Mouse (Mus musculus): ENCODE data around the gene Ptprn2. TPM values are rescaled to one million over a fixed set of nuclear protein-coding genes. Genes with fewer than 3 reads are reported as not detected.

The Ptprn2 gene
- polyA plus RNA-seq, 1 experiment from 2014 or later, result 16.3 TPM

DNA sequence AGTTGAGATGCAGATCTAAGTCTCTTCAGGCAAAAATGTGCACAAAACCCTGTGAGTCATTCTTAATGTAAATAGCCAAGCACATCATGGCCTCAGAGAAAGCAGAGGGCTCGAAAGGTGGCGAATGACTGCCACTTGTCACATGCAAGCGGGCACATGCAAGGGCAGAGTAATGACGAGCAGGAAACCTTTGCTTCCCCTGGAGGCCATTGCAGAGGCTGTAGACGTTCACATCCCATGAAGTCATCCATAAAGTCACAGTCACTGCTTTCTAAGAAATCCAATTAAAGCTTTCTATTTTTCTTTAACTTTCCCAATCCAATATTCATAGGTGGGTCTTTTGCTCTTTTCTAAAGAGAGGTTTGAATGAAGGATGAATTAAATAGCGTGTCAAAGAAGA is 433.7 kb downstream of the Ptprn2 start:
- H3K27me3 ChIP-seq (replicated peaks), result no peaks in the 10 kb centered on the region
- no peaks in the 10 kb centered on the region for H3K9me3 ChIP-seq (replicated peaks)
- 47% methylated on average over 6 of the region's 6 CpGs for WGBS
- no peaks in the 10 kb centered on the region for H3K36me3 ChIP-seq
- H3K4me1 ChIP-seq, result peaks cover 33% of the 10 kb centered on the region
- H3K4me3 ChIP-seq (replicated peaks), result no peak overlapping the region
- no peak overlapping the region for H3K4me2 ChIP-seq
- no peak for ATAC-seq (ENCODE audit: low FRiP score)
- H3K9ac ChIP-seq (replicated peaks), result no peak overlapping the region
- peak overlapping the region; percentile 64 for H3K27ac ChIP-seq (replicated peaks)

DNA sequence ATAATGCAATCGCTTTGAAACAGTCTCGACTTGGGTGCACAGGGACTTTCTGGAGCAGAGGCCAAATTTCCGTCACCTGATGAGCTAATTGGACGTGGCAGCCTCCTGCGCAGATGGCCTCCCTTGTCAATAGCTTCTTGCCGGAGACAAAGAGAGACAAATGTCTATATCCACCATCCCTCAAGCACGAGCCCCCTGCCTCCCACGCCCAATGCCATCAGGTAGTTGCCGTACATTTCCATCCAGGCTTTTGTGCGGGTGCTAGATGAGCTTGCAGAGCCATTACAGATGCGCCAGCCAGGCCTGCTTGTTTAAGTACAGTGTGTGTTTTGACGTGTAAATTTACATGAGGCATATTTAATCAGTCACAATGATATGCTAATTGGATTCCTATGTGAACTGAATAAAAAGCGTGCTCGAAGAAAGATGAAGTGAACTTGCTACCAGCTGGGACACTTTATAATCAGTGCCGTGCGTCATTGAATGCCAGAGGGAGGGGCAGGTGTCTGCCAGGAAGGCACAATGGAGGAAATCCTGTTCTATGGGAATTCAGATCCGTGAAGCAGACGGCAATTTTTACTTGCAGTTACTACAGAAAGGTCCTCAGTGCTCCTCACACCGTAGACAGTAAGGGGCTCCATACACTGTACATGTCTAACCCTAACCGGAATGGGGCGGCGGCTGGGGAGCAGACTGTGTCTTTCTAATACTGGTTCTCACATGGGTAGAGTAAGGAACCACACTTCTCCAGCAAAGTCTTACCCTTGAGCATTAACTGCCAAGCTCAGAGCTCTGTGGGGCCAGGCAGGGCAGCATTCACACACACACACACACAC is 434.4 kb downstream of the Ptprn2 start:
- no peaks in the 10 kb centered on the region for H3K27me3 ChIP-seq (replicated peaks)
- H3K27ac ChIP-seq (replicated peaks), result peak overlapping the region; percentile 64
- H3K9me3 ChIP-seq (replicated peaks), result no peaks in the 10 kb centered on the region
- ATAC-seq (ENCODE audit: low FRiP score), result peak; percentile 66
- H3K4me1 ChIP-seq, result peaks cover 33% of the 10 kb centered on the region
- no peak overlapping the region for H3K9ac ChIP-seq (replicated peaks)
- H3K4me2 ChIP-seq, result peak overlapping the region; percentile 20
- H3K4me3 ChIP-seq (replicated peaks), result no peak overlapping the region
- no peaks in the 10 kb centered on the region for H3K36me3 ChIP-seq
- WGBS, result 20% methylated on average over 22 of the region's 22 CpGs

- 58% methylated on average over 5 of the region's 5 CpGs for WGBS
- H3K9me3 ChIP-seq (replicated peaks), result no peaks in the 10 kb centered on the region
These were observed 441.6 kb downstream of the Ptprn2 start for GRCm38 (mm10) chr12:116927115-116927514.

GRCm38 (mm10) chr12:116927516-116927915 is 442.0 kb downstream of the Ptprn2 start:
- Histone ChIP-seq H3K36me3 (no peaks in the 10 kb centered on the region), H3K4me1 (peaks cover 11% of the 10 kb centered on the region), H3K4me3 (replicated peaks) (no peak overlapping the region), H3K27me3 (replicated peaks) (no peaks in the 10 kb centered on the region), H3K9me3 (replicated peaks) (no peaks in the 10 kb centered on the region), H3K27ac (replicated peaks) (no peak overlapping the region), H3K9ac (replicated peaks) (no peak overlapping the region), H3K4me2 (no peak overlapping the region)
- WGBS, result 76% methylated on average over 1 of the region's 1 CpGs
- 0 out of 2 replicates have a peak, but pooled peaks have one; percentile 23 for ATAC-seq (ENCODE audit: low FRiP score)

More at GRCm38 (mm10) chr12:116927115-116927514, 441.6 kb downstream of the Ptprn2 start:
- Histone ChIP-seq H3K27me3 (replicated peaks) (no peaks in the 10 kb centered on the region), H3K4me2 (no peak overlapping the region), H3K4me3 (replicated peaks) (no peak overlapping the region), H3K36me3 (no peaks in the 10 kb centered on the region), H3K4me1 (peaks cover 11% of the 10 kb centered on the region), H3K27ac (replicated peaks) (0 out of 2 replicates have a peak overlapping the region, but pooled peaks have one; percentile 28), H3K9ac (replicated peaks) (no peak overlapping the region)
- ATAC-seq (ENCODE audit: low FRiP score), result no peak

GRCm38 (mm10) chr12:116938158-116938854 is 452.8 kb downstream of the Ptprn2 start:
- Histone ChIP-seq H3K4me2 (no peak overlapping the region), H3K9ac (replicated peaks) (no peak overlapping the region), H3K27ac (replicated peaks) (peak overlapping the region; percentile 72), H3K36me3 (no peaks in the 10 kb centered on the region), H3K27me3 (replicated peaks) (no peaks in the 10 kb centered on the region), H3K9me3 (replicated peaks) (no peaks in the 10 kb centered on the region), H3K4me3 (replicated peaks) (no peak overlapping the region), H3K4me1 (peaks cover 21% of the 10 kb centered on the region)
- ATAC-seq (ENCODE audit: low FRiP score), result peak; percentile 84
- WGBS, result 16% methylated on average over 3 of the region's 3 CpGs

DNA sequence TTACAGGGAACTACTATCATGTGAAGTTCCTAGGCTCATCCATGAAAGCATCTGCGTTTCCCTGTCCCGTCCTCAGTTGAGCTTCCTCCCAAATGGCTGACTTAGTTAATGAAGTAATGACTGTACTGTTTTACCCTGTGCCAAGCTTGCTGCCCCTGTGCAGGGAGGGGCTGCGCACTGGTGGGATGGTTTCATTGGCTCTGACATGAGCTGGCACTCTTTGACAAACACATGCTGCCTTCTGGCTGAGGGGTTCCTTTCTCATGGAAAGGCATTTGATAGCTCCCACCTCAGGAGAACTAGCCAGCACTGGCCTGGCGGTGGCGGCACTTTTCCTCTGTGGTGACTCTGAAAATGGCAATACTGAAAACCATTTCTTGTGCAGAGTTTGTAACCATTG is 458.4 kb downstream of the Ptprn2 start:
- H3K36me3 ChIP-seq, result no peaks in the 10 kb centered on the region
- H3K4me3 ChIP-seq (replicated peaks), result no peak overlapping the region
- H3K9ac ChIP-seq (replicated peaks), result no peak overlapping the region
- H3K4me1 ChIP-seq, result peaks cover 1% of the 10 kb centered on the region; the same call in 1 of the 2 replicates
- H3K9me3 ChIP-seq (replicated peaks), result no peaks in the 10 kb centered on the region
- 87% methylated on average over 5 of the region's 5 CpGs for WGBS
- no peaks in the 10 kb centered on the region for H3K27me3 ChIP-seq (replicated peaks)
- no peak overlapping the region for H3K27ac ChIP-seq (replicated peaks)
- no peak overlapping the region for H3K4me2 ChIP-seq
- no peak for ATAC-seq (ENCODE audit: low FRiP score)

DNA sequence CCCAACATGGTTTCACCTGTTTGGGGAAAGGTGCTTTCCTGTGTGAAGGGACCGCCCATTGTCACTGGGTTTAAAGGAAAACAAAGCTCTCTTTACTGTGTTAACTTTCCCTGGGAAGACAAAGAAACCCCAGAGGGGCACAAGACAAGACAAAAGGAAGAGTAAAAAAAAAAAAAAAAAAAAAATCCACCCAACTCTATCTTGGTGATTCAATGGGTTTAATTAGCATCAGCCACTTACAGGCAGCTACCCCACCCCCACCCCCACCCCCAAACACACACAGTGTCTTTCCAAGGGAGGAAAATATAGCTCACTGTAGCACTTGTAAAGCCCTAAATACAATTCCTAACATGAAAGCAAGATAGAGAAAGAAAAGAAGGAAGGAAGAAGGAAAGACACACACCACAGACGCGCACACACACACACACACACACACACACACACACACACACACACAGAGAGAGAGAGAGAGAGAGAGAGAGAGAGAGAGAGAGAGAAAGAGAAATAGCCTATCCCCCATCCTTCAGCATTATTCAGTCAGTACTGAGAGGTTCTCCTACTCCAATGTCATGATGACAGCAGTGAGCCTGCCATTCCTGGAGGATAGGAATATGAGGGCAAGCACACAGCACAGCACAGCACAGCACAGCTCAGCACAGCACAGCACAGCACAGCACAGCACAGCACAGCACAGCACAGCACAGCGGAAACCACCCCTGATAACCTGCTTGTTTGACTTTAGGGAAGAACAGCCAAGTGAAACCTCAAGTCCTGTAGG is 462.8 kb downstream of the Ptprn2 start:
- no peaks in the 10 kb centered on the region for H3K36me3 ChIP-seq
- H3K4me2 ChIP-seq, result no peak overlapping the region
- H3K27me3 ChIP-seq (replicated peaks), result no peaks in the 10 kb centered on the region
- H3K9me3 ChIP-seq (replicated peaks), result no peaks in the 10 kb centered on the region
- H3K4me3 ChIP-seq (replicated peaks), result no peak overlapping the region
- H3K4me1 ChIP-seq, result no peaks in the 10 kb centered on the region
- H3K27ac ChIP-seq (replicated peaks), result peak overlapping the region; percentile 33; the same call in 1 of the 2 replicates
- WGBS, result 74% methylated on average over 4 of the region's 4 CpGs
- H3K9ac ChIP-seq (replicated peaks), result no peak overlapping the region
- peak; percentile 30; the same call in 1 of the 2 replicates for ATAC-seq (ENCODE audit: low FRiP score)

GRCm38 (mm10) chr12:116949726-116950125 is 464.2 kb downstream of the Ptprn2 start:
- Histone ChIP-seq H3K4me3 (replicated peaks) (no peak overlapping the region), H3K36me3 (no peaks in the 10 kb centered on the region), H3K27me3 (replicated peaks) (no peaks in the 10 kb centered on the region), H3K27ac (replicated peaks) (no peak overlapping the region), H3K4me1 (no peaks in the 10 kb centered on the region), H3K4me2 (no peak overlapping the region), H3K9me3 (replicated peaks) (no peaks in the 10 kb centered on the region), H3K9ac (replicated peaks) (no peak overlapping the region)
- ATAC-seq (ENCODE audit: low FRiP score), result no peak
- 83% methylated on average over 3 of the region's 3 CpGs for WGBS

- Histone ChIP-seq H3K27me3 (replicated peaks) (no peaks in the 10 kb centered on the region), H3K36me3 (no peaks in the 10 kb centered on the region), H3K4me2 (no peak overlapping the region), H3K9me3 (replicated peaks) (no peaks in the 10 kb centered on the region), H3K9ac (replicated peaks) (no peak overlapping the region), H3K4me3 (replicated peaks) (no peak overlapping the region), H3K4me1 (no peaks in the 10 kb centered on the region), H3K27ac (replicated peaks) (0 out of 2 replicates have a peak overlapping the region, but pooled peaks have one; percentile 14)
- 75% methylated on average over 13 of the region's 13 CpGs for WGBS
- peak; percentile 51; the same call in 1 of the 2 replicates for ATAC-seq (ENCODE audit: low FRiP score)
These were observed 467.1 kb downstream of the Ptprn2 start for GRCm38 (mm10) chr12:116952452-116953205.

DNA sequence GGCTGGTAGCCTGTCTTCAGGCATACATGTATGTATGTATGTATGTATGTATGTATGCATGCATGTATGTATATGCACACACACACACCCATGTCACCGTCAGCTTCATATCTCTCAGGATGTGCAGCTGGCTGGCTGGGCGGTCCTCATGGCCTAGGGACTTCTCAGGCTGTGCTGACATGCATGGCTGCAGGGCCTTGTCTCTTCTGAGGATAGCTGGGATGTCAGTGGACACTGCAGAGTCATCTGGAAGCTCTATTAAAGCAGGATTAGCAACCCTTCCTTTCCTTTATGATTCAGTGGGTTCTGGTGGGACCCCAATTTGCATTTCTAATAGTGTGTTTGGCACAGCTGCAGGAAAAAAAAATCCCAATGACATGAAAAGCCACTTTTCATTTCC is 473.6 kb downstream of the Ptprn2 start:
- H3K4me1 ChIP-seq, result 0 out of 2 replicates have a peak, but pooled peaks cover 4% of the 10 kb centered on the region
- no peak overlapping the region for H3K4me2 ChIP-seq
- no peak for ATAC-seq (ENCODE audit: low FRiP score)
- no peak overlapping the region for H3K9ac ChIP-seq (replicated peaks)
- WGBS, result 78% methylated on average over 2 of the region's 2 CpGs
- no peaks in the 10 kb centered on the region for H3K27me3 ChIP-seq (replicated peaks)
- H3K4me3 ChIP-seq (replicated peaks), result no peak overlapping the region
- no peaks in the 10 kb centered on the region for H3K36me3 ChIP-seq
- no peaks in the 10 kb centered on the region for H3K9me3 ChIP-seq (replicated peaks)
- peak overlapping the region; percentile 29; the same call in 1 of the 2 replicates for H3K27ac ChIP-seq (replicated peaks)

GRCm38 (mm10) chr12:116963906-116964305 is 478.4 kb downstream of the Ptprn2 start:
- Histone ChIP-seq H3K9ac (replicated peaks) (no peak overlapping the region), H3K9me3 (replicated peaks) (no peaks in the 10 kb centered on the region), H3K4me3 (replicated peaks) (no peak overlapping the region), H3K27me3 (replicated peaks) (no peaks in the 10 kb centered on the region), H3K4me1 (peaks cover 12% of the 10 kb centered on the region), H3K4me2 (no peak overlapping the region), H3K36me3 (no peaks in the 10 kb centered on the region), H3K27ac (replicated peaks) (no peak overlapping the region)
- no peak for ATAC-seq (ENCODE audit: low FRiP score)
- 91% methylated on average over 1 of the region's 1 CpGs for WGBS

All from neural tube, embryonic 15.5 days (tissue).